Mouse (Mus musculus): Measurements from ENCODE around the gene Ifi205. TPM values are rescaled to one million over a fixed set of nuclear protein-coding genes. Genes with fewer than 3 reads are reported as not detected.
"Not testable (repeated sequence)": the region's sequence is repeated elsewhere in the genome, so short reads cannot be mapped to it uniquely, and the experiment has no call there.

Gene Ifi205
- polyA plus RNA-seq, 1 experiment from 2014 or later = 0.44 TPM

GRCm38 (mm10) chr1:174048227-174048626 is 16.6 kb upstream of the Ifi205 start:
- H3K4me3 ChIP-seq (replicated peaks; ENCODE audit: low read length); H3K27me3 ChIP-seq (ENCODE audit: control insufficient read depth, insufficient read depth, low read length); H3K4me2 ChIP-seq (ENCODE audit: low read depth, low read length); H3K9me3 ChIP-seq (replicated peaks; ENCODE audit: control insufficient read depth, low read length); H3K27ac ChIP-seq (ENCODE audit: low read length); H3K36me3 ChIP-seq (ENCODE audit: control insufficient read depth, insufficient read depth, low read length); ATAC-seq (ENCODE audit: insufficient read depth, low FRiP score); H3K9ac ChIP-seq (ENCODE audit: low read length); H3K4me1 ChIP-seq (ENCODE audit: control insufficient read depth, insufficient read depth, low read length): not testable (repeated sequence)
- 61% methylated on average over 6 of the region's 6 CpGs for WGBS

- Histone ChIP-seq H3K27ac (ENCODE audit: low read length) (no peak overlapping the region), H3K9ac (ENCODE audit: low read length) (no peak overlapping the region), H3K9me3 (replicated peaks; ENCODE audit: control insufficient read depth, low read length) (no peaks in the 10 kb centered on the region), H3K27me3 (ENCODE audit: control insufficient read depth, insufficient read depth, low read length) (no peaks in the 10 kb centered on the region), H3K4me1 (ENCODE audit: control insufficient read depth, insufficient read depth, low read length) (peaks cover 3% of the 10 kb centered on the region; the same call in 1 of the 2 replicates), H3K36me3 (ENCODE audit: control insufficient read depth, insufficient read depth, low read length) (no peaks in the 10 kb centered on the region), H3K4me3 (replicated peaks; ENCODE audit: low read length) (no peak overlapping the region), H3K4me2 (ENCODE audit: low read depth, low read length) (no peak overlapping the region)
- ATAC-seq (ENCODE audit: insufficient read depth, low FRiP score) = no peak
- 53% methylated on average over 2 of the region's 2 CpGs for WGBS
Observed at GRCm38 (mm10) chr1:174044431-174044830, 12.8 kb upstream of the Ifi205 start.

GRCm38 (mm10) chr1:174042091-174042884 is 10.7 kb upstream of the Ifi205 start:
- 0 out of 2 replicates have a peak, but pooled peaks have one; percentile 40 for ATAC-seq (ENCODE audit: insufficient read depth, low FRiP score)
- not testable (repeated sequence) for H3K27me3 ChIP-seq (ENCODE audit: control insufficient read depth, insufficient read depth, low read length)
- WGBS = 85% methylated on average over 12 of the region's 12 CpGs

GRCm38 (mm10) chr1:174040523-174041177 is 9.0 kb upstream of the Ifi205 start, which contains the start of gene Olfr433:
Olfr433 (plus strand) TSS chr1:174040705.
- peak; percentile 73; the same call in 1 of the 2 replicates for ATAC-seq (ENCODE audit: insufficient read depth, low FRiP score)
- no peaks in the 10 kb centered on the region for H3K9me3 ChIP-seq (replicated peaks; ENCODE audit: control insufficient read depth, low read length)
- 64% methylated on average over 7 of the region's 7 CpGs for WGBS
- no peaks in the 10 kb centered on the region for H3K27me3 ChIP-seq (ENCODE audit: control insufficient read depth, insufficient read depth, low read length)
- H3K4me2 ChIP-seq (ENCODE audit: low read depth, low read length) = no peak within 1 kb of the TSS
- H3K9ac ChIP-seq (ENCODE audit: low read length) = no peak within 1 kb of the TSS
- no peaks in the 10 kb centered on the region for H3K36me3 ChIP-seq (ENCODE audit: control insufficient read depth, insufficient read depth, low read length)
- peaks cover 3% of the 10 kb centered on the region; the same call in 1 of the 2 replicates for H3K4me1 ChIP-seq (ENCODE audit: control insufficient read depth, insufficient read depth, low read length)
- peak within 1 kb of the TSS; percentile 27; the same call in 1 of the 2 replicates for H3K27ac ChIP-seq (ENCODE audit: low read length)
- H3K4me3 ChIP-seq (replicated peaks; ENCODE audit: low read length) = no peak within 1 kb of the TSS

More at GRCm38 (mm10) chr1:174042091-174042884, 10.7 kb upstream of the Ifi205 start:
- H3K4me1 ChIP-seq (ENCODE audit: control insufficient read depth, insufficient read depth, low read length); H3K9me3 ChIP-seq (replicated peaks; ENCODE audit: control insufficient read depth, low read length); H3K4me3 ChIP-seq (replicated peaks; ENCODE audit: low read length); H3K27ac ChIP-seq (ENCODE audit: low read length); H3K36me3 ChIP-seq (ENCODE audit: control insufficient read depth, insufficient read depth, low read length); H3K4me2 ChIP-seq (ENCODE audit: low read depth, low read length); H3K9ac ChIP-seq (ENCODE audit: low read length): not testable (repeated sequence)

GRCm38 (mm10) chr1:174038480-174038879 is 6.9 kb upstream of the Ifi205 start:
- Histone ChIP-seq H3K36me3 (ENCODE audit: control insufficient read depth, insufficient read depth, low read length) (no peaks in the 10 kb centered on the region), H3K4me1 (ENCODE audit: control insufficient read depth, insufficient read depth, low read length) (peaks cover 3% of the 10 kb centered on the region; the same call in 1 of the 2 replicates), H3K27ac (ENCODE audit: low read length) (no peak overlapping the region), H3K4me2 (ENCODE audit: low read depth, low read length) (no peak overlapping the region), H3K9me3 (replicated peaks; ENCODE audit: control insufficient read depth, low read length) (no peaks in the 10 kb centered on the region), H3K4me3 (replicated peaks; ENCODE audit: low read length) (no peak overlapping the region), H3K27me3 (ENCODE audit: control insufficient read depth, insufficient read depth, low read length) (no peaks in the 10 kb centered on the region), H3K9ac (ENCODE audit: low read length) (no peak overlapping the region)
- 69% methylated on average over 3 of the region's 3 CpGs for WGBS
- ATAC-seq (ENCODE audit: insufficient read depth, low FRiP score) = no peak

GRCm38 (mm10) chr1:174035841-174036240 is 4.2 kb upstream of the Ifi205 start:
- Histone ChIP-seq H3K9me3 (replicated peaks; ENCODE audit: control insufficient read depth, low read length) (no peaks in the 10 kb centered on the region), H3K36me3 (ENCODE audit: control insufficient read depth, insufficient read depth, low read length) (no peaks in the 10 kb centered on the region), H3K27ac (ENCODE audit: low read length) (no peak overlapping the region), H3K27me3 (ENCODE audit: control insufficient read depth, insufficient read depth, low read length) (no peaks in the 10 kb centered on the region), H3K9ac (ENCODE audit: low read length) (no peak overlapping the region), H3K4me2 (ENCODE audit: low read depth, low read length) (no peak overlapping the region), H3K4me3 (replicated peaks; ENCODE audit: low read length) (no peak overlapping the region), H3K4me1 (ENCODE audit: control insufficient read depth, insufficient read depth, low read length) (no peaks in the 10 kb centered on the region)
- ATAC-seq (ENCODE audit: insufficient read depth, low FRiP score) = no peak
- WGBS = 66% methylated on average over 4 of the region's 4 CpGs

GRCm38 (mm10) chr1:174007050-174007449 is 24.6 kb downstream of the Ifi205 start:
- H3K4me3 ChIP-seq (replicated peaks; ENCODE audit: low read length); ATAC-seq (ENCODE audit: insufficient read depth, low FRiP score); H3K27ac ChIP-seq (ENCODE audit: low read length); H3K4me1 ChIP-seq (ENCODE audit: control insufficient read depth, insufficient read depth, low read length); H3K36me3 ChIP-seq (ENCODE audit: control insufficient read depth, insufficient read depth, low read length); H3K9me3 ChIP-seq (replicated peaks; ENCODE audit: control insufficient read depth, low read length); H3K9ac ChIP-seq (ENCODE audit: low read length); H3K27me3 ChIP-seq (ENCODE audit: control insufficient read depth, insufficient read depth, low read length); H3K4me2 ChIP-seq (ENCODE audit: low read depth, low read length): not testable (repeated sequence)

GRCm38 (mm10) chr1:174004352-174005109 is 27.1 kb downstream of the Ifi205 start:
- ATAC-seq (ENCODE audit: insufficient read depth, low FRiP score); H3K4me2 ChIP-seq (ENCODE audit: low read depth, low read length); H3K36me3 ChIP-seq (ENCODE audit: control insufficient read depth, insufficient read depth, low read length); H3K9me3 ChIP-seq (replicated peaks; ENCODE audit: control insufficient read depth, low read length); H3K27me3 ChIP-seq (ENCODE audit: control insufficient read depth, insufficient read depth, low read length); H3K4me3 ChIP-seq (replicated peaks; ENCODE audit: low read length); H3K4me1 ChIP-seq (ENCODE audit: control insufficient read depth, insufficient read depth, low read length); H3K27ac ChIP-seq (ENCODE audit: low read length); H3K9ac ChIP-seq (ENCODE audit: low read length): not testable (repeated sequence)
- WGBS = 52% methylated on average over 2 of the region's 3 CpGs

GRCm38 (mm10) chr1:173995003-173995402 is 36.6 kb downstream of the Ifi205 start:
- H3K4me3 ChIP-seq (replicated peaks; ENCODE audit: low read length) = no peak overlapping the region
- no peaks in the 10 kb centered on the region for H3K9me3 ChIP-seq (replicated peaks; ENCODE audit: control insufficient read depth, low read length)
- 81% methylated on average over 4 of the region's 4 CpGs for WGBS
- no peak overlapping the region for H3K27ac ChIP-seq (ENCODE audit: low read length)
- no peaks in the 10 kb centered on the region for H3K27me3 ChIP-seq (ENCODE audit: control insufficient read depth, insufficient read depth, low read length)
- H3K4me2 ChIP-seq (ENCODE audit: low read depth, low read length) = no peak overlapping the region
- H3K36me3 ChIP-seq (ENCODE audit: control insufficient read depth, insufficient read depth, low read length) = no peaks in the 10 kb centered on the region
- no peak overlapping the region for H3K9ac ChIP-seq (ENCODE audit: low read length)
- H3K4me1 ChIP-seq (ENCODE audit: control insufficient read depth, insufficient read depth, low read length) = no peaks in the 10 kb centered on the region
- no peak for ATAC-seq (ENCODE audit: insufficient read depth, low FRiP score)

All from stomach, embryonic 16.5 days (tissue).